Mouse (Mus musculus): Measurements from ENCODE around the gene Kank4.

DNA sequence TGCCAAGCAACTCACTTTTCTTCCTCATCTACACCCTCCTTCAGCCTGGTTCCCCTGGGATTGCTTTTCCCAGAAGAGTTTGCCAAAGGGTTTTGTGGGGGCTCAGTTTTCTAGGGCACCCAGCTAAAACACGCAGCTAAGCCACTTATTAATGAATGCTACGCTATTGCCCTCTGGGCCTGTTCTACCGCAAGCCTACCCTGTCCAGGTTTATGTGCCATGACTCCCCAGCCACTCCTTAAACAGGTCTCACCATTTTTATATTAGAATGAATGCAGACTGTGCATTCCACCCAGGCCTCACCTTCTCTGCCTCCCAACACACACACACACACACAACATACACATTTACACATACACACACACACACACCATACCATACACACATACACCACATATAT is 5.7 kb upstream of the Kank4 start:
- TF ChIP-seq POLR2A (IDR thresholded peaks at IDR 0.05; ENCODE audit: insufficient read depth, low read length) (no peak), CTCF (IDR thresholded peaks at IDR 0.05; ENCODE audit: low read depth, low read length) (no peak), EP300 (IDR thresholded peaks at IDR 0.05; ENCODE audit: insufficient read depth, low read depth, low read length) (no peak)

All from ES-Bruce4 (cell line).